Mouse (Mus musculus) Muller cell, postnatal 12 days (primary cell): ENCODE data around the gene Gm47283.
"Not testable (repeated sequence)": the region's sequence is repeated elsewhere in the genome, so short reads cannot be mapped to it uniquely, and the experiment has no call there.

Experiments
- DNase-seq: peaks from one replicate; pipeline ENCODE4 v3.0.0-alpha.2; 2015; ENCODE audit errors: inconsistent ontology term

Gm47283 gene

GRCm38 (mm10) chrY:90784438-90784837, at the start of gene Gm47283:
Gene Gm47283, plus strand, starts transcription at chrY:90784738.
- DNase-seq, result not testable (repeated sequence)

- not testable (repeated sequence) for DNase-seq
Observed at GRCm38 (mm10) chrY:90735181-90735895, 49.2 kb upstream of the Gm47283 start.

GRCm38 (mm10) chrY:90736217-90737000, 48.1 kb upstream of the Gm47283 start:
- DNase-seq, result not testable (repeated sequence)

GRCm38 (mm10) chrY:90737606-90738430, 46.7 kb upstream of the Gm47283 start:
- DNase-seq, result no peak

- DNase-seq, result no peak
Observed at GRCm38 (mm10) chrY:90738431-90738680, 46.2 kb upstream of the Gm47283 start.

GRCm38 (mm10) chrY:90738841-90739530, 45.6 kb upstream of the Gm47283 start:
- DNase-seq, result peak; percentile 65

GRCm38 (mm10) chrY:90739531-90740012, 45.0 kb upstream of the Gm47283 start:
- peak; percentile 63 for DNase-seq

GRCm38 (mm10) chrY:90740013-90740561, 44.5 kb upstream of the Gm47283 start:
- DNase-seq, result peak; percentile 78

GRCm38 (mm10) chrY:90741006-90741405, 43.5 kb upstream of the Gm47283 start:
- peak; percentile 74 for DNase-seq

GRCm38 (mm10) chrY:90741452-90742260, 42.9 kb upstream of the Gm47283 start:
- not testable (repeated sequence) for DNase-seq

GRCm38 (mm10) chrY:90742261-90743052, 42.1 kb upstream of the Gm47283 start:
- peak; percentile 62 for DNase-seq

GRCm38 (mm10) chrY:90743053-90743810, 41.3 kb upstream of the Gm47283 start:
- not testable (repeated sequence) for DNase-seq

GRCm38 (mm10) chrY:90743811-90744220, 40.7 kb upstream of the Gm47283 start:
- peak; percentile 47 for DNase-seq

GRCm38 (mm10) chrY:90744381-90744981, 40.1 kb upstream of the Gm47283 start:
- peak; percentile 83 for DNase-seq

GRCm38 (mm10) chrY:90745256-90745655, 39.3 kb upstream of the Gm47283 start:
- not testable (repeated sequence) for DNase-seq

- not testable (repeated sequence) for DNase-seq
Observed at GRCm38 (mm10) chrY:90754721-90755120, 29.8 kb upstream of the Gm47283 start, which contains the start of gene Gm21860. Gene Gm21860, minus strand, starts transcription at chrY:90754821.

GRCm38 (mm10) chrY:90839077-90839476, 54.5 kb downstream of the Gm47283 start, which contains the start of gene Gm21748:
Gene Gm21748, minus strand, starts transcription at chrY:90839177.
- not testable (repeated sequence) for DNase-seq
